7 mouse cellular contexts compared by ENCODE assay signal in the genomic region with DNA sequence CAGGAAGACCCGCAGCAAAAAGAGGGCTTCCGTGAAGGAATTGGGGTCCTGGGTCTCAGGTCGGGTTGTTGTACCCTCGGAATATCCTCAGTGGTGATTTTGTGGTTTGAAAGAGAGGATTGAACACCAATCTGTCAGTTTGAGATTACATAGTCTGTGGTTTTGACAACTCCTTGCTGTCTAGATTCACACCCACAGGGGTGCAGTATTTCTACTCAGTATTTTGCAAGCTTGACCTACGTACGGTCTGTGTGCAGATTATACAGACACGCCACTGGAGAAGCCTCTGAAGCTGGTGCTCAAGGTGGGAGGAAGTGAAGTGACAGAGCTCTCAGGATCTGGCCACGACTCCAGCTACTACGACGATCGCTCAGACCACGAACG. TPM values are rescaled to one million over a fixed set of nuclear protein-coding genes. Genes with fewer than 3 reads are reported as not detected.
DNase-seq lines count a peak whose midpoint lies in the region; ATAC-seq and TF ChIP-seq lines count a peak whose summit lies in the region.

No protein-coding gene starts in this region.

- H3K27me3 ChIP-seq in hindbrain, embryonic 15.5 days, result no peaks in the 10 kb centered on the region
- H3K27me3 ChIP-seq in midbrain, embryonic 12.5 days, result no peaks in the 10 kb centered on the region

- peaks cover 3% of the 10 kb centered on the region; the same call in 1 of the 2 replicates for H3K4me1 ChIP-seq in lung, adult 2 months (ENCODE audit: control insufficient read depth, insufficient read depth, low read length)
- peaks cover 2% of the 10 kb centered on the region; the same call in 1 of the 2 replicates for H3K4me1 ChIP-seq in cortical plate, adult 2 months (ENCODE audit: control insufficient read depth, insufficient read depth, low read length)
- H3K4me1 ChIP-seq in hindbrain, embryonic 15.5 days (replicated peaks), result peaks cover 20% of the 10 kb centered on the region
- peaks cover 15% of the 10 kb centered on the region for H3K4me1 ChIP-seq in midbrain, embryonic 12.5 days

- no peak for TF ChIP-seq CTCF in lung, adult 2 months (IDR thresholded peaks at IDR 0.05; ENCODE audit: insufficient read depth, low read length)
- TF ChIP-seq CTCF in cortical plate, adult 2 months (IDR thresholded peaks at IDR 0.05; ENCODE audit: extremely low read depth, insufficient read depth, low read length), result no peak

- peak overlapping the region; percentile 87 for H3K4me2 ChIP-seq in hindbrain, embryonic 15.5 days
- H3K4me2 ChIP-seq in midbrain, embryonic 12.5 days (replicated peaks), result peak overlapping the region; percentile 91

- H3K27ac ChIP-seq in cortical plate, adult 2 months (ENCODE audit: insufficient read depth, low read length), result no peak overlapping the region
- peak overlapping the region; percentile 93 for H3K27ac ChIP-seq in hindbrain, embryonic 15.5 days (replicated peaks)
- H3K27ac ChIP-seq in midbrain, embryonic 12.5 days (replicated peaks), result peak overlapping the region; percentile 84

- no peak for DNase-seq in lung, adult 2 months
- DNase-seq in lung, postnatal 25 days (ENCODE audit: low spot score), result no peak
- DNase-seq in retina, embryonic 14.5 days (ENCODE audit: low spot score), result no peak
- no peak for DNase-seq in right cerebral cortex, postnatal 14 days

- H3K9me3 ChIP-seq in hindbrain, embryonic 15.5 days, result no peaks in the 10 kb centered on the region
- H3K9me3 ChIP-seq in midbrain, embryonic 12.5 days, result no peaks in the 10 kb centered on the region

- peak overlapping the region; percentile 86 for H3K9ac ChIP-seq in hindbrain, embryonic 15.5 days
- peak overlapping the region; percentile 70 for H3K9ac ChIP-seq in midbrain, embryonic 12.5 days (replicated peaks)

- peak overlapping the region; percentile 93 for H3K4me3 ChIP-seq in lung, adult 2 months (replicated peaks; ENCODE audit: extremely low read depth, low read depth, low read length)
- H3K4me3 ChIP-seq in cortical plate, adult 2 months (ENCODE audit: insufficient read depth, low read length), result peak overlapping the region; percentile 76
- H3K4me3 ChIP-seq in hindbrain, embryonic 15.5 days, result peak overlapping the region; percentile 94
- H3K4me3 ChIP-seq in midbrain, embryonic 12.5 days, result peak overlapping the region; percentile 79

- 20% methylated on average over 13 of the region's 13 CpGs for WGBS in lung, adult 2 months
- WGBS in hindbrain, embryonic 15.5 days, result 36% methylated on average over 13 of the region's 13 CpGs
- WGBS in midbrain, embryonic 12.5 days, result 47% methylated on average over 13 of the region's 13 CpGs

- ATAC-seq in hindbrain, embryonic 15.5 days (ENCODE audit: low FRiP score, low read depth), result peak; percentile 35; the same call in 1 of the 2 replicates
- no peak for ATAC-seq in midbrain, embryonic 12.5 days (ENCODE audit: low FRiP score, low read depth)

- H3K36me3 ChIP-seq in hindbrain, embryonic 15.5 days, result peaks cover 28% of the 10 kb centered on the region
- H3K36me3 ChIP-seq in midbrain, embryonic 12.5 days, result peaks cover 31% of the 10 kb centered on the region

- no peak for TF ChIP-seq POLR2A in lung, adult 2 months (IDR thresholded peaks at IDR 0.05; ENCODE audit: borderline replicate concordance, extremely low read depth, low read depth, low read length)
- no peak for TF ChIP-seq POLR2A in cortical plate, adult 2 months (IDR thresholded peaks at IDR 0.05; ENCODE audit: extremely low read depth, insufficient read depth, low read length)

RNA-seq across cellular contexts. Expression of a gene that starts 0.6 kb away (rescaled TPM):
- polyA plus RNA-seq in lung, adult 2 months (2012; rRNA removed), result 24.3 and 36.3 TPM in 2 replicates
- polyA plus RNA-seq in cortical plate, adult 2 months (2012; rRNA removed), result 138 and 169 TPM in 2 replicates
- polyA plus RNA-seq in hindbrain, embryonic 15.5 days (2015; fragmentation: Nextera tagmentation; extraction: Ambion mirVana), result 82.9 and 88.1 TPM in 2 replicates
- polyA plus RNA-seq in midbrain, embryonic 12.5 days (2016; fragmentation: Nextera tagmentation; extraction: Ambion mirVana), result 83.8 and 90.1 TPM in 2 replicates

RNA-seq across cellular contexts. Expression of a gene that starts 0.6 kb away (rescaled TPM):
- 0.26 and 0.34 TPM in 2 replicates for polyA plus RNA-seq in lung, adult 2 months (2012; rRNA removed)
- polyA plus RNA-seq in cortical plate, adult 2 months (2012; rRNA removed), result 0.85 and 1.1 TPM in 2 replicates
- 10.2 and 11.0 TPM in 2 replicates for polyA plus RNA-seq in hindbrain, embryonic 15.5 days (2015; fragmentation: Nextera tagmentation; extraction: Ambion mirVana)
- 34.4 and 38.2 TPM in 2 replicates for polyA plus RNA-seq in midbrain, embryonic 12.5 days (2016; fragmentation: Nextera tagmentation; extraction: Ambion mirVana)

RNA-seq across cellular contexts. Expression of a gene that starts 25.5 kb away (rescaled TPM):
- not detected in 2 replicates for polyA plus RNA-seq in lung, adult 2 months (2012; rRNA removed)
- polyA plus RNA-seq in cortical plate, adult 2 months (2012; rRNA removed), result not detected in 2 replicates
- polyA plus RNA-seq in hindbrain, embryonic 15.5 days (2015; fragmentation: Nextera tagmentation; extraction: Ambion mirVana), result not detected in 2 replicates
- polyA plus RNA-seq in midbrain, embryonic 12.5 days (2016; fragmentation: Nextera tagmentation; extraction: Ambion mirVana), result not detected in 2 replicates
